Mouse (Mus musculus) liver, postnatal 0 days (tissue): ENCODE results near the gene Bcl9.

Experiments used
- CTCF ChIP-seq: sonication (generic); IDR thresholded peaks from 2 replicates; pipeline ENCODE4 v1.5.1; 2016; ENCODE audit warnings: antibody characterized with exemption, low read depth
- EP300 ChIP-seq: IDR thresholded peaks from 2 replicates; pipeline ENCODE4 v1.6.1; 2016; ENCODE audit warnings: antibody characterized with exemption, low read depth, mild to moderate bottlenecking

GRCm38 (mm10) chr3:97284056-97284455, 13.7 kb downstream of the Bcl9 start:
- TF ChIP-seq CTCF, result no peak
- no peak for TF ChIP-seq EP300
